Mouse (Mus musculus): ENCODE data around the gene Dnajc30.

Dnajc30 gene

DNA sequence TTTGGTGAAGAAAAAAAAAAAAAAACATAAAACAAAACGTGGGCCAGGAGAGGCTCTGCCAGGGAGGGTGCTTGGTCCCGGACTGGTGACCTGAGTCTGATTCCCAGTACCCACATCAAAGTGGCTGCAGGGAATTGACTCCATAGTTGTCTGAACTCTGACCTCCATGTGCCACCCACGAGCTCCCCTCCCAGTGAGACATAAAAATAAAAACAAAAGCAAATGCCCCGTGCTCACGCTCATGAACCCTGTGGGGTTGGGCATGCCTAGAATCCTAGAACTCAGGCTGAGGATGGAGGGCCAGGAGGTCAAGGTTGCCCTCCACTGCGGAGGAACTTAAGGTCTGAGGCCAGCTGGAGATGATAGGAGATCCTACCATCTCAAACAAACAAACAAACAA, 45.0 kb downstream of the Dnajc30 start:
- DNase-seq (ENCODE audit: low spot score): no peak

DNA sequence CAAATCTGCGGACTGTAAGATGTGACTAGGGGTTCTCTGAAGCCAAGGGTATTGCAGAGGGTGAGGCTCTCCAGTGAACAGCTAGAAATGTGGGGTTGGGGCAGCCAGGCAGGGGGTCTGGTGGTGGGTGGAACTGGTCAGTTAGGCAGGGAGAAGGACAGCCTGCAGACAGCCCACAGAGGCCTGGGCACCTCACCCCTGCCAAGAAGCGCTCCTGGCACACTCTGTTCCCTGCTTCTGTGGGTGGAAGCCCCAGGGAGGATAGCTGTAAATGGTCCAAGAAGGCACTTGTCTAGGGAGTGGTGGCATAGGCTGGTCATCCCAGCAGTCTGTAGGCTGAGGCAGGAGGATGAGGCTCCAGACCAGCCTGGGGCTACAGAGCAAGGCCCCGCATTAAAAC, 45.4 kb downstream of the Dnajc30 start:
- no peak for DNase-seq (ENCODE audit: low spot score)

DNA sequence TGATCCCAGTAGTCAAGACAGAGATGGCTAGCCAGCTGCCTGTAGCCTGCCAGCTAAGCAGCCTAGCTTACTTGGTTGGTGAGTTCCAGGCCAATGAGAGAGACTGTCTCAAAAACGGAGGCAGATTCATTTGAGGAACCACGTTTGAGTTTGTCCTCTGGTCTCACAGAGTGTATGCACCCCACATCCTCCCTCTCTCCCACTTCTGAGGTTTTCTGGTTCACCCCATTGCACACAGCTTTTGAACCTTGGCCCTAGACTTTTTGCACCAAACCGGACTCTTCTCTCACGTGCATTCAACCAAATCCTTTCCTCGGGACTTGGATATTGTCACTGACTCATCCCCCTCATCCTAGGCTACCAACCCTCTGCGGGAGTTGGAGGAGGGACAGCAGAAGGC, 46.0 kb downstream of the Dnajc30 start:
- no peak for DNase-seq (ENCODE audit: low spot score)

DNA sequence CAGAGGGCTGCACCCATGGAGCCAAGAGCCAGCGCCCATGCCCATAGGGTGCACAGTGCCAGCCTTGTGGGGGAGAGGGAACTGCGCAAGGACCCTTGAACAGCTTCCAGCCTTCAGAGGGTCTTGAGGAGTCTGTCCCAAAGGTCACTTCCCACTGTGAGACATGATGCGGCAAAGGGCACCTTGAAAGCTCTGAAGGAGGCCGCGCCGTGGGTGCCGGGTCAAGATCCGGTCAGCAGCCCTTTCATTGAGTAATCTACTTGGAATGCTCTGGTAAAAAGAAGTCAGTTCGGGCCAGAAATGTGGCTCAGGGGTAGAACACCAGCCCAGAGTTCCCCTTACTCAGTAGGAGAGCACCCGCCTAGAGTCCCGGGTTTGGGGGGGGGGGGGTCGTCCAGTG, 49.8 kb downstream of the Dnajc30 start:
- DNase-seq (ENCODE audit: low spot score): no peak

DNA sequence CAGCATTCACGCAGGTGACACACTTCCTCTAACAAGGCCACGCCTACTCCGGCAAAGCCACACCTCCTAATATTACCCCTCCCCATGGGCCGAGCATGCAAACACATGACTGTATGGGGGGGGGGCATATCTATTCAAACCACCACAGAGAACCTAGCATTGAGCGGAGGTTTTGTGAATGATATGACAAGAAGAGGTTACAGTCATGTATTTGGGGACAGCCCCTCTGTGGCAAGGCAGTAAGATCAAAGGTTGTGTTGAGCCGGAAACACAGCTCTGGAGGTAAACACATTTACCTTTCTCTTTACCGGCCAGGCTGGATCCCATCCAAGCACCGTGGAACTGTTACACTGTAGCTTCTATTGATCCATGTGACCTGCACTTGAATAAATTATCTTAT, 51.2 kb downstream of the Dnajc30 start:
- no peak for DNase-seq (ENCODE audit: low spot score)

Data from urinary bladder, postnatal 14 days (tissue).